Mouse (Mus musculus) frontal cortex, postnatal 14 days (tissue): ENCODE results near the gene Fgfr2.
"Not testable (repeated sequence)": the region's sequence is repeated elsewhere in the genome, so short reads cannot be mapped to it uniquely, and the experiment has no call there.

Experiments
- DNase-seq, 2 experiments: peaks; one replicate each; pipeline ENCODE4 v3.0.0; 2022; ENCODE audit warnings: low spot score in 2 of 2

Gene Fgfr2

DNA sequence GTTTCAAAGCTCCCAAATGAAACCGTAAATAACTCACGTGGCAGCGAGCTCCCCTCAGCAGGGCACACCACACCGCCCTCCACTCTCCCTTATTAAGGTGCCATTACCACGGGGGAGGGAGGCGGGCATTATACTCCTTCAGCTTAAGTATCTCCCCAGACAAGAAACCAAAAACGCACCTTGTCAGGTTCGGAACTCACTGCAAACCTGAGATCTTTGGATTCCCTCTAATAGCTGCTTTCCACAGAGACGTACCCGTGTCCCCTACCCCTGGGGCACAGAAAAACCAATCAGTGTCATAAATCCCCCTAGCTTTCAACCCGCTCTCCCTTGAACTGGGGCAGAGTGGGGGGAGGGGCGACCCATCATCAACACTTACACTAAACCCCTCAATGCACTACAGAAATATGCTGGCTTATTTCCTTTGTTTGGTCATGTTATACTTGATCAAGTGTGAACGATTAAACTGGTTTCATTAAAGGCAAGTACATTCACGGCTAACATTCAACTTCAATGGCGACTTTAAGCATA, 2.9 kb downstream of the Fgfr2 start:
- DNase-seq: no peak

DNA sequence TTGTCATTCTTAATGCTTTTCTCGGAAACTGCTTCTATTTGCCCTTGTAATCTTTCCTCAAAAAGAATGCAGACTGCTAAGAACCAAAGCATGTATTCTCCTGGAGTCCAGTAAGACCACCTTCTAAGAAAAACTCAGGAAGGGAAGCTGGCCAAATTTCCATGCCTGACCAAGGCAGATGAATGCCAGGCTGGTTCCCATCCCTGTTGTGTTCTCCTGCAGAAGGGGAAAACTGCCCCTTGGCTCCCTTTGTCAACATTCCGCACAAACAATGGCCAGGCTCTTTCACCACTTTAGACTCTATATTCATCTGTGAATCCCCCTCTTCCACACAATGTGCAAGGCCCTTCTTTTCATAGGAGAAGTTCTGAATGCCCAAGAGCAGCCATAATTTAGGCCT, 5.3 kb downstream of the Fgfr2 start:
- DNase-seq: no peak

DNA sequence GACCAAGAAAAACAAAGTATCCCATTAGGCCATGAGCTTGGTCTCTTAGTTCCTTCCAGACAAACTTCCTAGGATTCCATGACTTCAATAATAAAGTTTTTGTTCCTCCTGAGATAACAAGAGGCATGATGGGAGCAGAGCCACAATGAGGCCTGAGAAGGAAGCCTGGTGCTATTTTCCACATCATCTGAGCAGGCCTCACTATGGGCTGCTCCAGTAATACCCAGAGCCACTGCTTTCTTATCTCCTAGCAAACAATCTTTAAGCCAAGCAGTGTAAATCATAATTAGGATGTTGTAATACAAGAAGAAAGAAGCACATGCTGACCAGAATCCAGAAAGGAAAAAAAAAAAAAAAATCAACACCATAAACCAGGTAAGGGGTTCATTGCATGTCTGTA, 6.6 kb downstream of the Fgfr2 start:
- no peak for DNase-seq

DNA sequence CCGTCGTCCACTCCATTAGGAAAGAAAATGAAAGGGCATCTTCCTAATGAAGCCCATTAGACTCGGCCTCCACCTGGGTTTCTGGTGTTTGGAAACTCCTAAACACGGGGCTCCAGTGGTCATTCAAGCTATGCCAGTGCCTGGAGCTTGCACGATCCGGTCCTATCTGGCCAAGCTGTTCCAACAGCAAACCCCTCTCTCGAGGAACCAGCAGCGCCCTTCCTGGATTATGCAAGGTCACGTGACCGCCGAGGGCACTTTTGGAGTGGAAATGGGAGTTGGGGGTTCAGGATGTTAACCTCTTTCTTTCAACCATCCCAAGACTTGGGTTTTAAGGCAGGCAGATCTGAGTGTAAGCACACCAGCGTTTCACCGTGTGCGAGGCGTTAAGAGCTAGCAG, 7.3 kb downstream of the Fgfr2 start:
- no peak for DNase-seq

DNA sequence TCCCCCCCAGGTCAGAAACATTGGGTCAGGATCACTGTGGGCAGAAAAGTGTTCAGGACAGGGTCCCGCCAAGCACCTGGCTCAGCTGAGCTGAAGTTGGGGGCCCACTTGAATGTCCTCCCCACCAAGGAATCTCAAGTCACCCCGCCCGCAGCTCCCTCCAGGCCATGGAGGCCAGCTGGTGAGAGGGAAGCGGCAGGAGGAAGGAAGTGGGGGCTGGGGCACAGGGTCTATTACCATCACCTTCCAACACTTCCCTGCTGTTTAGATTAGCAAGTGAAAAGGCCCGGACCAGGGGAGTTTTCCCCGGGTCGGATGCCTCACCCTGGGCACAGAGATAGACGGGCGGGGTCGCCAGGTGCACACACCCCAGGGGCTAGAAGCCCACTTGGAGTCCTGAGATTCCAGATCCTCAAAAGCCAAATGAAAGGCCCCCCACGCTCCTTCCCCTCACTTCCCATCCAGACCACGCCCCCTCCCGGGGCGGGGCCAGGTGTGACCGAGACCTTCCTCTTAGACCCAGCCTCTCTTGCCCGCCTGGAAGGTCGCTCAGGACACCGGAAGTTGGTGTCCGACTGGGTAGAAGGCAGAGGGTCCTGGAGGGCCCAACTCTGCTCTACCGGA, 8.2 kb downstream of the Fgfr2 start:
- DNase-seq: no peak

DNA sequence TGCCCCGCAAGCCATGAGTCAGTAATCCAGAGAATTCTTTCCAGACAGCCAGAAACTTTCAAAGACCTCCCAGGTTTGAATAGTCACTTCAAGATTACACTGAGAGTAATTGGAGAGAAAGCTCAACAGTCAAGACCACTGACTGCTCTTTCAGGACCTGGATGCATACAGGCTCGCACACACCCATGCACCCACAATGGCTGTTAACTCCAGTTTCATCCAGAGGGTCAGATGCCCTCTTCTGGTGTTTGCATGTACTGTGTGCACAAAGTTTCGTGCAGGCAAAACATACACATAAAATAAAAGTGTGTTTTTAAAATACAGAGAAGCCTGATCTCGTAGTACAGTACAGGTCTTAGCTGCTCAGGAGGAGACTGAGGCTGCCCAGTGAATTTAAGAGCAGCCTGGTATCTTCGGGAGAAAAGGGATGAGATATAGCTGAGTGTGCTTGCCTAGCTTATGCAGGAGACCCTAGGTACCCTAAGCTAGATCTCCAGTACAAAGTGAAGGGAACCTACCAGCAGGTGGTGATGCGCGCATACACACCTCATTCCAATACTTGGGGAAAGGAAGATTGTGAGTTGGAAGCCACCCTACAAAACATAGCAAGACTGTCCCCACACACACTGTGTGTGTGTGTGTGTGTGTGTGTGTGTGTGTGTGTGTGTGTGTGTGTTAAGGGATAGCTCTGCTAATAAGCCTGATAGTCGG, 9.8 kb downstream of the Fgfr2 start:
- DNase-seq: no peak

DNA sequence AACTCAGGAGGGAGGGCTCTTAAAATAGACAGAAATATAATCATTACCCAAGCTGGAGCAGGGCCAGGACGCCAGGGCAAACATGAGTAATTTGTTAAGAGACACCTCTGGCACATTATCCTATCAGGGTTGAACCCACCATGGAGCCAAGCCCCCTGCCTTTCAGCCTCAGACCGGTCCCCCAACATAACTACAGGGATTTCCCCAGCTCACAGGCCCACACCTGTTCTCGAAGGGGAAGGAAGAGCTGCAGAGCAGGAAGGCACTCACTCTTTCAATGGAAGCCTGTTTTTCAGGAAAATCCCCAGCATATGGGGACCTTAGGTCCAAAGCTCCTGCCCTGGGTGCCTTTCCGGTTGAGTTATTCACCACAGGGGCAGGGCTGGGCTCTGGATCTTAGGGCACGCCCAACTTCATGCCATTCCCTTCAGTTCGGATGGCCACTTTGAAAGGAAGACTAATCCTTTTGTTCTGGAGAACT, 10.8 kb downstream of the Fgfr2 start:
- no peak for DNase-seq

DNA sequence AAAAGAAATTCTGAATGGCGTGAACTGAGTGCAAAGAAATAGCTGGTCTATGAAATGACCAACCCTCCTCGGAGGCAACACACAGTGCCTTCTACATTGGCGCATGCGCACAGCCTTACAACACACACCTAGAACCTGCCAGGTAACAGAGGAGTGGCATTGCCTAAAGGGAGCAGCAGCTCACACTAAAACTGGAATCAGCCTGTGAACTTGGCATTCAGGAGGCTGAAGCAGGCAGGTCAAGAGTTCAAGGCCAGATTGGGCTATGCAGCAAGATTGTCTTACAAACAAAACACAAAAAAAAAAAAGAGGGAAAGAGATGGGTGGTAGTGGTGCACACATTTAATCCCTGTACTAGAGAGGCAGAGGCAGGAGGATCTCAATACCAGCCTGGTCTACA, 13.7 kb downstream of the Fgfr2 start:
- no peak for DNase-seq

DNA sequence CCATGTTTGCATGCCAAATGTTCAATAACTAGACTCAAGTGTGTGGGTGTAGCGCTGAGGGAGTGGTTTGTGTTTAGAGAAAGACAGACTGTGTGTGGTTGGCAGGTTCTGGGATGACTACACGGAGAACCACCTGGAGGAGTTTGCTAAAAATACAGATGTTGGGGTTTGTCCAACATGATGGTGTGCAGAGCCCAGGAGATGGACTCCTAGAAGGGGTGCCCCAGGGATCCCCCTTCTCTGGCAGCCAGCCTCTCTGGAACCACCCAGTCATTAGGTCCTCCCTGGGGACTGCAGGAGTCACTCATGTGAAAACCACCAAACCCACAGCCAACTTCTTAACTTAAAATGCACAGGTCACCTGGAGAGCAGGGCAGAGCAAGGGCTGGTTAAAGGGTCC, 14.5 kb downstream of the Fgfr2 start:
- no peak for DNase-seq

DNA sequence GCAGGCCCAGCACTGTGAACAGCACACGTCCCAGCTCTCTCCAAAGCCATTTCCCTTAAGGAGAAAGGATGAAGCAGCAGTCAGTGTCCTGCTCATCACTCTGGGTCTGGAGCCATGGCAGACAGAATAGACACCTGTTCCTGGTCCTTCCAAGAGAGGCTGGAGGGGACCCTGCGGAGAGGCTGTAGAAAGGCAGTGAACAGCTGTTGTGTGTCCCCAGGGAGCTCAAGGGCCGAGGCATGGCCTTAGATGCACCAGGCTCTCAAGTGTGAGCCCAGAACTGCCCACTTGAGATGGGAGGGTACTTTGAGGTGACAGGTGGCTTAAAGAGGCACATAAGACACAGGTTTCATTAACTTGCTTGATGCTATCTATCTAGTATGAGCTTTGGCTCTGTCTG, 20.6 kb downstream of the Fgfr2 start:
- DNase-seq: no peak

DNA sequence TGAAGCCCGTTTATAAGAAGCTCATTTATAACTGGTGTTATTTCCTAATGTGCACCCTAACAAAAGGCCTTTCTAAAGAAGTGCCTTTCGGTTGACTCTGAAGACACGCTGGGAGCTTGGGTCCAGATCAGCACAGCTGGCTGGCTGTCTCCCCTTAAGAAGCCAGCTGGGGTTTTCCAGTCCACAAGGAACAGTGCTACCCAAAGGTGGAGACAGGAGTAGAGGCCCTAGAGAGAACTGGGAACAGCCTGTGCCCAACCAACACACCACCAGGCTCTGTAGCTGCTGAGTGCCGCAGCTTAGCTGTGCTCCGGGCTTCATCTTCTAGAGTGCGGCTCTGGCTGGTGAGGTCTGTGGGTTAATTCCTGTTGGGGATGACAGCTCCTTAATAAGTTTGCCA, 22.1 kb downstream of the Fgfr2 start:
- no peak for DNase-seq

DNA sequence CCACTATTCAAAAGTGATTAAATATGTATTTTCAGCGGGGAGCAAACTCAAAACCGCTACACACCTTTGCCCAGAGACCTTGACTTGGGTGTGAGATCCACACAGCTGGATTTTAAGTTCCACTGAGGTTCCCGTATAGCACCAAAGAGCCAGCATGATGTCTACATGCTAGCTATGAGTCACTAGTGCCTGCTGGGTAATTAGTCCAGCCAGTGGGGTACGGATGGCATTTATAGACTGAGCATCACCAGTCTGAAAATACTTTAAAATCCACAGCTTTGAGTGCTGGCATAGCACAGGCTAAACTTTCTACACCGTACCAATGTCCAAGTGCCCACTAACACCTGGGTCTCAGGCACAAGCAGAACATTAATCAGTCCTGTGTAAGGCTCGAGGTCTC, 23.0 kb downstream of the Fgfr2 start:
- no peak for DNase-seq

DNA sequence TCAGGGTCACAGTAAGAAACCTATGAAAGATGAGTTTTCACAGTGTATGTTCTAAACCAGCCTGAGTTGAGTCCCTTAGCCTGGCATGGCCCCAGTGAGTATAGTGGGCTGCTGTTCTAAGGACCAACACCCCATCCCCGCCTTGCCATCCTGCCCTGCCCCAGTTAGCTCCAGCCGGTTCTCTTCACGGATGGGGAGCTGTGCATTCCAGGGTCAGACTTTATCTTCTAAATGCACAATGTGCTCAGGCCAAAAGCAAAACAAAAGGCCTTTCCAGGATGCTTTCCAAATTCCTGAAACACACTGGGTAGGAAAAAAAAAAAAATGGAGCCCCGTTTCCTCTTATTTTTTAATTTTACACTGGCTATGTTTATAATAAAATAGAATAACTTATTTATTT, 23.9 kb downstream of the Fgfr2 start:
- no peak for DNase-seq

DNA sequence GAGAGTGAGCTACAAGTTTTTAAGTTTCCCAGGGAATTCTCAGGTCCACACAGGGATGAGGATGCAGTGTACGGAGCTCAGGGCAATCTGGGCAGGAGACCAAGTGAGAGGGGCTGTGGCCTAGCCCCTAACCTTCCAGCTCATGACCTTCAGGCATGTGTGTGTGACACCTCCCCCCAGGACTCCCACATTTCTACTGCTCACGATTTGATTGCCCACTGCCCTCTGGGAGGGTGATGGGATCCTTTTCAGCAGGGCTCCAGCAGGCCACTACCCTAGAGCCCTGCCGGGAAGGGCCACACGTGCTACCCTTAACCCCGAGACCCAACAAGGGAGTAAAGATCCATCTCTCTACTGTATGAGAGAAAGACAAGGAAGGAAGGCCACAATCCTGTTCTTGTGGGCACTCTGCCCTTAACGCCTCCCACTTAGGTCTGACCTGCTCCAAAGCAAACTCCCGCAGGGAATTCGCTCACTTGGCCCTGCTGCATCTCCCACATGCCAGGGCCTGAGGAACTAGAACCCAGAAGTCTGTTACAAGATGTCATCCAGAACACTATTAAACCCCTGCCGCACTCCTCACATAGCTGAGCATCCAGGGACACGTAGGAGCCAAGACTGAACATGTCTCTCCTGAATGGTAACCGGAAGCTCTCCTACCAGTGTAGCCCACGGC, 24.9 kb downstream of the Fgfr2 start:
- DNase-seq: no peak

DNA sequence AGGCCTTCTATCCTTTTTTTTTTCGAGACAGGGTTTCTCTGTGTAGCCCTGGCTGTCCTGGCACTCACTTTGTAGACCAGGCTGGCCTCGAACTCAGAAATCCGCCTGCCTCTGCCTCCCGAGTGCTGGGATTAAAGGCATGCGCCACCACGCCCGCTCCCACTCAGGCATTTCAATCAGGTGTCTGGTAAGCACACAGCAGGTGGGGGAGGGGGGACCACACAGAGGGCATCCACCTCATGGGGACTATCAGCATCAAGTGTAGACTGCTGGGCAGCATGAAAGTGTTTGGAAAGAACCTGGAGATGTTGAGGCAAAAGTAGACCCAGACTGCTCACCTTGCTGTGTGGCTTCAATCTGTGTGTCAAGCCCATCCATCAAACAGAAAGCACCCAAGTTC, 27.5 kb downstream of the Fgfr2 start:
- not testable (repeated sequence) for DNase-seq

DNA sequence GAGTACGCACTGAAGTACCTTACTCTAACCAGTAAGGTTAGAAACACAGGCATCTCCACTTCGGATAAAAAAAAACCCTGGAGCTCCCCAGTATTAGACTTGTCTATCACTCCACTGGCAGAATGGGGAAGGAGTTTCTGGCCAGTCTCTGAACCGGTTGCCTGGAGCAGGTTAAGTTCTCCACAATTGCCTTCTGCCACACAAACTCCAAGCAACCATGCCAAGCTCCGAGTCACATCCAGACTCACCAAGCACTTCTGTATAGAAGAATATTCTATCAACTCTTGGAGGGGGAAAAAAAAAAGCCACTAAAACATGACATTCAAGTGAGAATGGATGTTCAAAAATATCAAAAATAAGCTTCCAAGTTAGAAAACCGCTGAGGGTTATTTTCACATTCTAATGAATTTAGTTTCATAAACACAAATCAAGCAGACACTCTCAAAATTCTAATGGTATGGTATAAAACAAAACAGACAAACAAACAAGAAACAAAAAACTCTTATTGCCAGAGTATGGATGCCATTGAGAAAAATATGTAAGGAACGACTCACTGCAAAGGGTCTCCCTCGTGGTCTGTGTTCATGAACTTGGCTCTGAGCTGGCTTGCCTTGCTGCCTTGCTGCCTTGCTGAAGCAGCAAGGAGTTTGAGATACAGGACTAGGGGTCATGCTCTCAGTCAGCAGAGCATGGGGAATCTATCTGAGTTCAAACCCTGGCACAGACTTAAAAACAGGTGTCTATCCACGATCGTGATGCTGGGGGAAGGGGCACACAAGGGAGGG, 28.2 kb downstream of the Fgfr2 start:
- no peak for DNase-seq

DNA sequence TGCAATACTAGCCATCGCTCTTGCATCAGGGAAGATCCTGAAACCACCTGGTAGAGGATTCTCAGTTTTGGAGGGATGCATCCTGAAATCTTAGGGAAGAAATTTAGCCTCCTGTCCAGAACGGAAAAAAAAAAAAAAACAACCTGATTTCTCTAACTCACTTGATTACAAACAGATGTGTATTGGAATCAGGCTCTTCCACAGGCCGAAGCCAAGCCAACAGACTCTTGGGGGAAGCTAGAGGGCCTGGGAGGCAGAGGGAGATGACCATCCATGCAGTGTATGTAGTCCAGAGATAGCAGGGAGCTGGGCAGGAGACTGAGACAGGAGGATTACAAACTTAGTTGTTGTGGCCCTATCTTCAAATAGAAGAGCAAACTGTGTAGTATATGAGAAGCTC, 29.0 kb downstream of the Fgfr2 start:
- DNase-seq: no peak

DNA sequence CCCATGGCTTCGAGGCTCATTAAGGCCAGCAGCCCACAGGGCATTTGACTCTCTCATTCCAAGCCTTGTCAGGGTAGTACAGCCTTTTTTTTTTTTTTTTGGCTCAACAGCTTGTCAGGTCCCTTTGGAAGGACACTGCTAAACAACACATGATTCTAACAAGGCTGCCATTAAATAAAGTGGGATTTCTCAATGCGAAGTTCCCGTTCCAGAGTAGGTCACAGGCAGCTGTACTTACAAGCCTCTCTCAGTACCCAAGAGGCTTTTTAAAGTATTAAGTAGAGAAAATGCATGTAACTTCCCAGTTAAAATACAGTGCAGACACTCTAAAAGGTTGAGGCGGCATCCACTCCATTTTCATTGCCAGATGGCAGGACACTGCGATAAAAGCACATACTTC, 29.4 kb downstream of the Fgfr2 start:
- no peak for DNase-seq

DNA sequence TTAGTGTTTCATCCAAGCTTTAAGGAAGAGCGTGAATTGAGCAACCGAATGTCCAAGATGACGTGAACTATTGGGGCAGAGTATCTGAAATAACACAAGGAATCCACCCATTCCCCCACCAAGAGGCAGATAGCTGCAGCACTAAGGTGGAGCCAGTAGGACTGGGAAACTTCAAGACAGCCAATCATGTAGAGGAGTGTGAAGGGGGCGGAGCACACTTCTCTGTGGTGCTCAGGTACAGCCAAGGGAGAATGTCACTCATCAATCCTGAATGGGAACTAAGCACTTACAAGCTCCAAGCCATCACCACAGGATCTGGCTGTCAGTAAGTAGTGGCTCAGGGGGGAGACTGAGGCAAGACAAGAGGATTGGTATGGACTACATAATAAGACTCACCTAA, 32.5 kb downstream of the Fgfr2 start:
- no peak for DNase-seq

DNA sequence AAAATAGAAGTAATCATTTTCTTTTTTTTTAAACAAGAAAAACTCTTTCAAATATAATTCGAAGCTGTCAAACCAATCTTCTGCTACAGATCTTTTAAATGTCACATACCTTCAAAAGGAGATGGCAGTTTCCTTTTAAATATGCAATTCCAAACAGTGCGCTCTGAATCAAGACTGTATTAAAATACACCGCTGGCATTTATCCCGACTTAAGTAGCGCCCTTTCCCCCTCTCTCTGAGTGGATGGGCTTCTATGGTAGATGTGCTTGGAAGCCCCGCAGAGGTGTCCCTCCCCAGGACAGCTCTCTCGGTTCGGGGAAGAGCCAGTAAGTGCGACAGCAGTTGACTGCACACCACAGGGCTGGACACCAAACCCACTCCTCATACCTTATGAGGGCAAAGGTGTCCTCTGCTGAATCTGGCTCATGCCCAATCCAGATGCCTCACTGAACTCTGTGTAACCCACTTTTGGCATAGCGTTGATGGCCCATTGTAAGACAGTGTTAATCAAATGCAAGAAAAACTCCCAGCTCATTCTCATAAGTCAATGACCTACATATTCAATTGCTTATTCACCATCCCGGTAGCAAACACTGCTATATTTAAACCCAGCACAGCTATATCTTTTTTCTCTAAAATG, 33.4 kb downstream of the Fgfr2 start:
- DNase-seq: no peak

DNA sequence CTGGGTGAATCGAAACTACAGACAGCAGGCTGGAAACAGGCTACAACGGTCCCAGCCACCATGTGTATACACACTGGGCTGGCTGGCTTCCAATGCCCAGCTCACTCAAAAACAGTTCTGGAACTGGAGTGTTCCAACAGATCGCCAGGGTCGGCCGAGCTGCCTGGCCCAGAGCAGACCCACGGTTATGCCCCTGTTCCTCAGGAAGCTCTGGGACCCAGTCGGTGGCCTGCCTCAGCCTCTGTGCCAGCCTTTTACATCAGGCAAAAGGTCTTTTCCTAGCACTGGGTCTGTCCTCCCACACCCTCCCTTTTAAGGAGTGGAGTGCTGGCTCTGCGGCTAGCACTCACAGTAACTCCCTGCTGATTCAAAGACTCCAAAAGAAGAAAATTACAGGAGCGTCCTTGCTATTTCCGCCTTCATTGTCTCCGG, 34.3 kb downstream of the Fgfr2 start:
- peak; percentile 38 to 52 for DNase-seq

DNA sequence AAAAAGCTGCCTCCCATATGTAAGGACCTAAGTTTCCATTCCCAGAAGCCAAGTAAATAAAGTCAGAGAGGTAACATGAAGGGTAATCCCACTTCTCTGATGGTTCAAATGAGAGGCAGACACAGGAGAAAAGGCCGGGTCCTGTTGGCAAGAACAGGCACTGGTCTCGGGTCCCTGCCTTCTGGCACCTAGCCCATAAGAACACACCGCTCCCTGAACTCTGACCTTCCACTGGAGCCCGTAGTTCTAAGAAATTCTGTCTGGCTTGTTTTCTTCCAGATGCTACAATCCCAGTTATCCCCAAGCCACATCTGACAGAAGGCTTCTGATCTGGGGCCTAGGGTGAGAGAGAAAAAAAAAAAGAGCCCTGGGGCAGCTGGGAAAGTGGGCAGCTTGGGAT, 34.7 kb downstream of the Fgfr2 start:
- no peak for DNase-seq
